In the genomic region with DNA sequence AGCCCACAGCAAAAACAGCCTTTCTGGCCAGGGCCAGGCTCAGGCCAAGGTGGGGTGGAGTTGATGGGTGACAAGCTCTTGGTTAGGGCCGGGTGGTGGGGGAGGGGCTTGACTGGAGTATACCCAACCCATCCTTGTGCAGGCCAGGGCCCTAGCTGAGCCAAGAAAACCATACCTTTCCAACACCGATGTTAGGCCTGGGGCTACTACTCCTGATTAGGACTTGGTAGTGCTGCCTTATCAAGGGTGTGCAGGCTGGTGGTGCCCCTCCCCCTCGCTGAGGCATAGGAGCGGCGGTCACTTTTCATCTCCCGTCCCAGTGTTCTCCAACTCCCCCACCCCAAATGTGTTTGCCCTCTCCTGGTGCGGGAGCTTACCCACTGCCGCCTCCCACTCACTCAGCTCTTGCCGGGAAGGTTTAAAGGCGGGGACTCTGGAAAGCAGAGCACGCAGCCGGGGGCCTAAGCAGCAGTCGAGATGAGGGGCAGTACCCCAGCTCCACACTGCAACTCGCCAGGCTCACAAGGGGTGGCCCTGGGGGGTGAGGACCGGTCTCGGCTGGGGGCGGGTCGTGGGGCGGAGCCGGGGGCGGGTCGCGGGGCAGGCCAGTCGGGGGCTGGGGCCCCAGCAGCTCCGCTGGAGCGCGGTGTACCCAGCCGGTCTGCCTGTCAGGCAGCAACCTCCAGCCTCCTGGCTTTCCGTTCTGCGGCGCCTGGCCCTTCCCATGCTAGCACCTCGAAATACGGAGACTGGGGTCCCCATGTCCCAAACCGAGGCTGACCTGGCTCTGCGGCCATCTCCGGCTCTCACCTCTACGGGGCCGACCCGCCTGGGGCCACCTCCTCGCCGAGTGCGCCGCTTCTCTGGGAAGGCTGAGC, we compare ENCODE assay signal across 8 mouse cellular contexts. TPM values are rescaled to one million over a fixed set of nuclear protein-coding genes. Genes with fewer than 3 reads are reported as not detected.
DNase-seq lines count a peak whose midpoint lies in the region; ATAC-seq lines count a peak whose summit lies in the region.

Gene Wnk4 (plus strand): TSS at position 620 of the 878 bp plus-strand sequence.

- H3K27ac ChIP-seq in forebrain, embryonic 14.5 days (ENCODE audit: low read depth, low read length), result no peak within 1 kb of the TSS
- no peak within 1 kb of the TSS for H3K27ac ChIP-seq in hindbrain, embryonic 14.5 days
- H3K27ac ChIP-seq in liver, embryonic 11.5 days (ENCODE audit: low read depth, low read length), result peak within 1 kb of the TSS; percentile 95
- H3K27ac ChIP-seq in neural tube, embryonic 11.5 days (ENCODE audit: low read depth, low read length), result 0 out of 2 replicates have a peak within 1 kb of the TSS, but pooled peaks have one; percentile 29

- ATAC-seq in forebrain, embryonic 14.5 days, result peak; percentile 76
- ATAC-seq in hindbrain, embryonic 14.5 days (ENCODE audit: low FRiP score), result peak; percentile 60
- ATAC-seq in liver, embryonic 11.5 days (replicated peaks; ENCODE audit: low FRiP score), result peak; percentile 94
- ATAC-seq in neural tube, embryonic 11.5 days (ENCODE audit: insufficient read depth, low FRiP score, low TSS enrichment), result peak; percentile 78

- DNase-seq in cerebellum, postnatal 4 days (ENCODE audit: low spot score in 2 of 2), result peak; percentile 28 to 34
- DNase-seq in cerebellum, adult 18-20 months, result no peak
- DNase-seq in adrenal gland, postnatal 10 days, result peak; percentile 84
- peak; percentile 56 for DNase-seq in forebrain, embryonic 14.5 days (ENCODE audit: low spot score)
- DNase-seq in hindbrain, embryonic 14.5 days (ENCODE audit: low spot score), result no peak
- DNase-seq in liver, embryonic 11.5 days (ENCODE audit: low spot score), result peak; percentile 89
- peak; percentile 73 for DNase-seq in neural tube, embryonic 11.5 days (ENCODE audit: low spot score)
- DNase-seq in thymus, postnatal 25 days, result peak; percentile 37

- peak within 1 kb of the TSS; percentile 91 for H3K4me2 ChIP-seq in forebrain, embryonic 14.5 days (ENCODE audit: low read length)
- peak within 1 kb of the TSS; percentile 85 for H3K4me2 ChIP-seq in hindbrain, embryonic 14.5 days (replicated peaks)
- peak within 1 kb of the TSS; percentile 99 for H3K4me2 ChIP-seq in liver, embryonic 11.5 days
- H3K4me2 ChIP-seq in neural tube, embryonic 11.5 days (ENCODE audit: low read depth), result peak within 1 kb of the TSS; percentile 78

- H3K4me3 ChIP-seq in forebrain, embryonic 14.5 days (ENCODE audit: low read depth, low read length), result peak within 1 kb of the TSS; percentile 41
- H3K4me3 ChIP-seq in hindbrain, embryonic 14.5 days (replicated peaks; ENCODE audit: low read length), result peak within 1 kb of the TSS; percentile 42
- peak within 1 kb of the TSS; percentile 82 for H3K4me3 ChIP-seq in liver, embryonic 11.5 days (ENCODE audit: low read depth, low read length)
- H3K4me3 ChIP-seq in neural tube, embryonic 11.5 days (ENCODE audit: low read depth, low read length), result peak within 1 kb of the TSS; percentile 37

- H3K4me1 ChIP-seq in forebrain, embryonic 14.5 days (ENCODE audit: control insufficient read depth, insufficient read depth, low read length), result peaks cover 16% of the 10 kb centered on the region
- peaks cover 32% of the 10 kb centered on the region; the same call in 1 of the 2 replicates for H3K4me1 ChIP-seq in hindbrain, embryonic 14.5 days (replicated peaks; ENCODE audit: control insufficient read depth, insufficient read depth, low read length)
- H3K4me1 ChIP-seq in liver, embryonic 11.5 days (replicated peaks; ENCODE audit: control insufficient read depth, insufficient read depth, low read length), result peaks cover 48% of the 10 kb centered on the region
- peaks cover 44% of the 10 kb centered on the region for H3K4me1 ChIP-seq in neural tube, embryonic 11.5 days (ENCODE audit: control insufficient read depth, insufficient read depth, low read length)

- 0 out of 2 replicates have a peak, but pooled peaks cover 6% of the 10 kb centered on the region for H3K36me3 ChIP-seq in forebrain, embryonic 14.5 days (ENCODE audit: control insufficient read depth, insufficient read depth, low read length)
- H3K36me3 ChIP-seq in hindbrain, embryonic 14.5 days (replicated peaks; ENCODE audit: control insufficient read depth, insufficient read depth), result 0 out of 2 replicates have a peak, but pooled peaks cover 10% of the 10 kb centered on the region
- H3K36me3 ChIP-seq in liver, embryonic 11.5 days (ENCODE audit: control insufficient read depth, insufficient read depth, low read length), result peaks cover 10% of the 10 kb centered on the region; the same call in 1 of the 2 replicates
- H3K36me3 ChIP-seq in neural tube, embryonic 11.5 days (ENCODE audit: control insufficient read depth, insufficient read depth, low read length), result no peaks in the 10 kb centered on the region

- H3K9me3 ChIP-seq in forebrain, embryonic 14.5 days (replicated peaks; ENCODE audit: control insufficient read depth, low read length), result no peaks in the 10 kb centered on the region
- no peaks in the 10 kb centered on the region for H3K9me3 ChIP-seq in hindbrain, embryonic 14.5 days (ENCODE audit: control insufficient read depth, low read length)
- no peaks in the 10 kb centered on the region for H3K9me3 ChIP-seq in liver, embryonic 11.5 days (ENCODE audit: control insufficient read depth, low read length)
- no peaks in the 10 kb centered on the region for H3K9me3 ChIP-seq in neural tube, embryonic 11.5 days (ENCODE audit: control insufficient read depth, low read length)

- H3K9ac ChIP-seq in forebrain, embryonic 14.5 days (ENCODE audit: low read length), result peak within 1 kb of the TSS; percentile 67
- H3K9ac ChIP-seq in hindbrain, embryonic 14.5 days, result peak within 1 kb of the TSS; percentile 61
- peak within 1 kb of the TSS; percentile 92 for H3K9ac ChIP-seq in liver, embryonic 11.5 days (ENCODE audit: low read depth, low read length)
- peak within 1 kb of the TSS; percentile 59 for H3K9ac ChIP-seq in neural tube, embryonic 11.5 days (ENCODE audit: low read length)

- H3K27me3 ChIP-seq in forebrain, embryonic 14.5 days (replicated peaks; ENCODE audit: control insufficient read depth, insufficient read depth, low read length), result peaks cover 38% of the 10 kb centered on the region
- H3K27me3 ChIP-seq in hindbrain, embryonic 14.5 days (ENCODE audit: control insufficient read depth, insufficient read depth, low read length), result peaks cover 48% of the 10 kb centered on the region
- H3K27me3 ChIP-seq in liver, embryonic 11.5 days (replicated peaks; ENCODE audit: control insufficient read depth, insufficient read depth, low read length), result peaks cover 32% of the 10 kb centered on the region
- peaks cover 38% of the 10 kb centered on the region for H3K27me3 ChIP-seq in neural tube, embryonic 11.5 days (ENCODE audit: control insufficient read depth, insufficient read depth, low read length)

- under 1% methylated on average over 40 of the region's 43 CpGs for WGBS in forebrain, embryonic 14.5 days
- 1% methylated on average over 40 of the region's 43 CpGs for WGBS in hindbrain, embryonic 14.5 days
- WGBS in liver, embryonic 11.5 days, result under 1% methylated on average over 42 of the region's 43 CpGs
- under 1% methylated on average over 35 of the region's 43 CpGs for WGBS in neural tube, embryonic 11.5 days

RNA-seq across cellular contexts. Expression of gene Wnk4, which starts in this region (rescaled TPM):
- total RNA-seq in adrenal gland, postnatal 10 days (2021), result 1 to 10 TPM; 2.5 to 3.6 TPM
- polyA plus RNA-seq in forebrain, embryonic 14.5 days (2014; fragmentation: Nextera tagmentation; extraction: Ambion mirVana), result 3.0 and 3.4 TPM in 2 replicates
- polyA plus RNA-seq in hindbrain, embryonic 14.5 days (2014; fragmentation: Nextera tagmentation; extraction: Ambion mirVana), result 5.3 and 6.0 TPM in 2 replicates
- 18.5 and 19.7 TPM in 2 replicates for polyA plus RNA-seq in liver, embryonic 11.5 days (2014; fragmentation: Nextera tagmentation; extraction: Ambion mirVana)
- 6.4 and 7.6 TPM in 2 replicates for polyA plus RNA-seq in neural tube, embryonic 11.5 days (2014; fragmentation: Nextera tagmentation; extraction: Ambion mirVana)

Comparison
In these comparisons a context has a peak if more than half of its experiments do, and no peak if none do; other contexts are left out.
1. DNase-seq: peak in cerebellum, postnatal 4 days (2 of 2), adrenal gland, postnatal 10 days (single experiment), forebrain, embryonic 14.5 days (single experiment), liver, embryonic 11.5 days (single experiment), neural tube, embryonic 11.5 days (single experiment) and thymus, postnatal 25 days (single experiment); none in cerebellum, adult 18-20 months (0 of 2) and hindbrain, embryonic 14.5 days (single experiment).
2. H3K27ac ChIP-seq: peak in liver, embryonic 11.5 days (single experiment) and neural tube, embryonic 11.5 days (single experiment); none in forebrain, embryonic 14.5 days (single experiment) and hindbrain, embryonic 14.5 days (single experiment).
3. Peak in every context shown above with its lines, with median percentiles within 50 percentile points of each other: ATAC-seq, H3K4me2 ChIP-seq, H3K4me3 ChIP-seq and H3K9ac ChIP-seq.